Mouse (Mus musculus) CH12.LX (cell line): Measurements from ENCODE around the gene Znrf3. TPM values are rescaled to one million over a fixed set of nuclear protein-coding genes. Genes with fewer than 3 reads are reported as not detected.

Experiments
- DNase-seq: peaks from one replicate; pipeline ENCODE4 v3.0.0-alpha.2; 2013; ENCODE audit errors: extremely low read depth
- H3K27ac ChIP-seq: 2 replicates; pipeline ENCODE4 v1.5.1; 2012; ENCODE audit warnings: low read depth, mild to moderate bottlenecking, control low read depth, moderate library complexity; ENCODE audit not compliant: insufficient read depth
- H3K27me3 ChIP-seq: replicated peaks from 2 replicates; pipeline ENCODE3; 2012; ENCODE audit warnings: inconsistent platforms
- H3K36me3 ChIP-seq, 2 experiments: replicated peaks in 1 of 2; 2 replicates each; pipeline versions ENCODE3 to v1.6.1; 2012; ENCODE audit warnings: inconsistent platforms in 1 of 2, low read length in 1 of 2, mild to moderate bottlenecking in 1 of 2, mixed read lengths in 1 of 2, moderate library complexity in 1 of 2; ENCODE audit not compliant: control insufficient read depth in 1 of 2, insufficient read depth in 1 of 2
- H3K4me1 ChIP-seq, 2 experiments: 2 replicates each; pipeline ENCODE4 v1.6.1; 2012; ENCODE audit warnings: inconsistent platforms in 1 of 2, moderate library complexity in 1 of 2; ENCODE audit not compliant: insufficient read depth in 2 of 2, control insufficient read depth in 1 of 2
- H3K4me2 ChIP-seq: 2 replicates; pipeline ENCODE4 v1.6.1; 2012; ENCODE audit warnings: low read depth, mild to moderate bottlenecking, control low read depth; ENCODE audit not compliant: poor library complexity, insufficient read depth, severe bottlenecking
- H3K4me3 ChIP-seq, 3 experiments: fragments of 150-350 bp in 1 of 3; sonication (generic) in 1 of 3; replicated peaks in 1 of 3; 2 replicates each; pipeline versions ENCODE3 to v1.5.1; 2011 to 2012; ENCODE audit warnings: low read depth in 2 of 3, low read length in 2 of 3, mild to moderate bottlenecking in 2 of 3, moderate library complexity in 2 of 3, control low read depth in 1 of 3, improper control_type of control experiment in 1 of 3, inconsistent platforms in 1 of 3, mixed read lengths in 1 of 3; ENCODE audit not compliant: poor library complexity in 1 of 3
- H3K79me2 ChIP-seq: replicated peaks from 2 replicates; pipeline ENCODE4 v1.6.1; 2012; ENCODE audit warnings: mild to moderate bottlenecking, moderate library complexity; ENCODE audit not compliant: control insufficient read depth, poor library complexity, insufficient read depth, severe bottlenecking; ENCODE audit errors: extremely low read depth
- H3K9ac ChIP-seq: 2 replicates; pipeline ENCODE4 v1.6.1; 2012; ENCODE audit warnings: low read depth, mild to moderate bottlenecking, control low read depth, moderate library complexity; ENCODE audit not compliant: insufficient read depth
- H3K9me3 ChIP-seq: replicated peaks from 2 replicates; pipeline ENCODE3; 2012; ENCODE audit warnings: low read length, inconsistent platforms, mixed read lengths
- CHD2 ChIP-seq: IDR thresholded peaks from 2 replicates; pipeline ENCODE4 v1.6.1; 2011; ENCODE audit warnings: low read length, improper control_type of control experiment
- CTCF ChIP-seq, 2 experiments: IDR thresholded peaks in 1 of 2; conservative IDR thresholded peaks in 1 of 2; 2 replicates each; pipeline ENCODE4 v1.5.1; 2011 to 2012; ENCODE audit warnings: low read depth in 2 of 2, low read length in 2 of 2, improper control_type of control experiment in 1 of 2, inconsistent platforms in 1 of 2, mild to moderate bottlenecking in 1 of 2, moderate library complexity in 1 of 2
- E2F4 ChIP-seq: IDR thresholded peaks from 2 replicates; pipeline ENCODE4 v1.6.1; 2011; ENCODE audit warnings: low read depth, low read length, improper control_type of control experiment; ENCODE audit not compliant: insufficient replicate concordance
- ELF1 ChIP-seq: IDR thresholded peaks from 2 replicates; pipeline ENCODE4 v1.6.1; 2014; ENCODE audit warnings: low read depth, mild to moderate bottlenecking, inconsistent platforms, low read length, improper control_type of control experiment
- ETS1 ChIP-seq: conservative IDR thresholded peaks from 2 replicates; pipeline ENCODE4 v1.6.1; 2012; ENCODE audit warnings: low read depth, mild to moderate bottlenecking, inconsistent platforms, low read length, improper control_type of control experiment, moderate library complexity
- IRF4 ChIP-seq: IDR thresholded peaks from 2 replicates; pipeline ENCODE4 v1.6.1; 2014; ENCODE audit warnings: low read depth, mild to moderate bottlenecking, inconsistent platforms, low read length, improper control_type of control experiment
- JUN ChIP-seq: IDR thresholded peaks from 2 replicates; pipeline ENCODE4 v1.6.1; 2011; ENCODE audit warnings: low read depth, mild to moderate bottlenecking, low read length, improper control_type of control experiment, moderate library complexity; ENCODE audit not compliant: insufficient read depth
- MAX ChIP-seq: IDR thresholded peaks from 2 replicates; pipeline ENCODE4 v1.6.1; 2011; ENCODE audit warnings: low read length, improper control_type of control experiment
- MEF2A ChIP-seq: IDR thresholded peaks from 2 replicates; pipeline ENCODE4 v1.6.1; 2014; ENCODE audit warnings: low read depth, mild to moderate bottlenecking, inconsistent platforms, low read length, improper control_type of control experiment, borderline replicate concordance
- MXI1 ChIP-seq: IDR thresholded peaks from 2 replicates; pipeline ENCODE4 v1.6.1; 2011; ENCODE audit warnings: mild to moderate bottlenecking, low read depth, low read length, improper control_type of control experiment
- MYC ChIP-seq: IDR thresholded peaks from 2 replicates; pipeline ENCODE4 v1.6.1; 2011; ENCODE audit warnings: low read depth, mild to moderate bottlenecking, improper control_type of control experiment, low read length
- NELFE ChIP-seq: IDR thresholded peaks from 2 replicates; pipeline ENCODE4 v1.6.1; 2011; ENCODE audit warnings: low read depth, low read length, improper control_type of control experiment
- POLR2A ChIP-seq: IDR thresholded peaks from 2 replicates; pipeline ENCODE4 v1.6.1; 2011; ENCODE audit warnings: low read depth, mild to moderate bottlenecking, improper control_type of control experiment, low read length
- POLR2AphosphoS2 ChIP-seq: IDR thresholded peaks from 2 replicates; pipeline ENCODE4 v1.6.1; 2011; ENCODE audit warnings: low read depth, low read length, improper control_type of control experiment
- RCOR1 ChIP-seq: conservative IDR thresholded peaks from 2 replicates; pipeline ENCODE4 v1.6.1; 2012; ENCODE audit warnings: low read depth, mild to moderate bottlenecking, inconsistent platforms, low read length, improper control_type of control experiment
- SIN3A ChIP-seq: IDR thresholded peaks from 2 replicates; pipeline ENCODE4 v1.6.1; 2012; ENCODE audit warnings: low read length, improper control_type of control experiment, inconsistent platforms
- TBP ChIP-seq: conservative IDR thresholded peaks from 2 replicates; pipeline ENCODE4 v1.6.1; 2011; ENCODE audit warnings: low read depth, low read length, improper control_type of control experiment
- TCF12 ChIP-seq: IDR thresholded peaks from 2 replicates; pipeline ENCODE4 v1.6.1; 2014; ENCODE audit warnings: low read depth, mild to moderate bottlenecking, inconsistent platforms, low read length, improper control_type of control experiment
- UBTF ChIP-seq: IDR thresholded peaks from 2 replicates; pipeline ENCODE4 v1.6.1; 2012; ENCODE audit warnings: low read depth, mild to moderate bottlenecking, inconsistent platforms, low read length, improper control_type of control experiment, moderate library complexity
- ZC3H11A ChIP-seq: IDR thresholded peaks from 2 replicates; pipeline ENCODE4 v1.6.1; 2012; ENCODE audit warnings: low read depth, mild to moderate bottlenecking, inconsistent platforms, low read length, improper control_type of control experiment
- ZNF384 ChIP-seq: IDR thresholded peaks from 2 replicates; pipeline ENCODE4 v1.6.1; 2012; ENCODE audit warnings: low read depth, low read length, improper control_type of control experiment, inconsistent platforms
- dilution Hi-C: fragments of 300-500 bp; cut with MboI; formaldehyde crosslinking; loops from 2 replicates; pipeline ENCODE4 v1.14.3; 2020; ENCODE audit warnings: low sequenced_read_pairs; ENCODE audit not compliant: extremely low pct_unique_long_range_greater_than_20kb, extremely low pct_ligation_motif_present
- in situ Hi-C: fragments of 300-500 bp; cut with MboI; formaldehyde crosslinking; loops from 3 replicates; pipeline ENCODE4 v1.14.3; 2019; ENCODE audit warnings: low sequenced_read_pairs, low pct_ligation_motif_present, low pct_unique_long_range_greater_than_20kb, mixed read lengths
- polyA plus RNA-seq: library from polyadenylated mRNA; unstranded; fragments of >175 nt; gene quantifications from 2 replicates; pipeline ENCODE4 v1.2.1, GENCODE M21; 2012; ENCODE audit warnings: low read depth; ENCODE audit not compliant: insufficient read length
- total RNA-seq, 2 experiments: library from RNA; depleted of rRNA; stranded (reverse); fragments of 300-350 nt in 1 of 2; fragments of >200 nt in 1 of 2; gene quantifications; 2 replicates each; pipeline ENCODE4 v1.2.3; 2012 to 2014

Gene Znrf3
- total and polyA plus RNA-seq, 3 experiments, result 1.1 to 2.7 (median 1.3) TPM

GRCm38 (mm10) chr11:5243812-5244748 lies 200.6 kb downstream of the Znrf3 start:
- in situ Hi-C loops, result no loop called here
- Histone ChIP-seq H3K27me3 (no peaks in the 10 kb centered on the region), H3K27ac (no peak overlapping the region), H3K9me3 (no peaks in the 10 kb centered on the region), H3K36me3 (peaks cover 0 to 22% of the 10 kb centered on the region in 2 experiments)
- TF ChIP-seq MYC (no peak), RCOR1 (no peak), JUN (no peak), E2F4 (no peak), ETS1 (no peak), UBTF (no peak), POLR2AphosphoS2 (no peak), MAX (no peak), MXI1 (no peak), TCF12 (no peak), MEF2A (no peak), ZC3H11A (no peak), ELF1 (no peak)
- TF ChIP-seq, all 38 proteins: peak for 0
- dilution Hi-C loops, result no loop called here
- no peak overlapping the region for H3K4me3 ChIP-seq
- DNase-seq, result no peak
- no peaks in the 10 kb centered on the region for H3K79me2 ChIP-seq
- peaks cover 7 to 21% of the 10 kb centered on the region in 2 experiments for H3K4me1 ChIP-seq
- no peak overlapping the region for H3K4me2 ChIP-seq
- H3K9ac ChIP-seq, result no peak overlapping the region

GRCm38 (mm10) chr11:5243208-5243607 lies 201.4 kb downstream of the Znrf3 start:
- H3K36me3 ChIP-seq, result peaks cover 0 to 24% of the 10 kb centered on the region in 2 experiments
- H3K79me2 ChIP-seq, result no peaks in the 10 kb centered on the region
- TF ChIP-seq CHD2, result no peak
- TF ChIP-seq POLR2A, result no peak
- no peak for TF ChIP-seq MXI1
- no peak for TF ChIP-seq NELFE
- TF ChIP-seq ELF1, result no peak
- TF ChIP-seq ZNF384, result no peak
- TF ChIP-seq CTCF (conservative IDR thresholded peaks at IDR 0.05 in 1 of 2, IDR thresholded peaks at IDR 0.05 in 1 of 2; ENCODE audit: low read depth in 2 of 2, low read length in 2 of 2), result no peak
- no peak for TF ChIP-seq TBP
- TF ChIP-seq SIN3A, result no peak
- no peak for TF ChIP-seq IRF4
- H3K4me2 ChIP-seq, result no peak overlapping the region
- in situ Hi-C loops, result no loop called here
- no peak overlapping the region for H3K4me3 ChIP-seq
- H3K27me3 ChIP-seq, result no peaks in the 10 kb centered on the region
- H3K9ac ChIP-seq, result no peak overlapping the region
- H3K27ac ChIP-seq, result no peak overlapping the region
- peaks cover under 1 to 15% of the 10 kb centered on the region in 2 experiments; a peak in 2 of 4 replicates for H3K4me1 ChIP-seq
- dilution Hi-C loops, result no loop called here
- no peak for DNase-seq
- H3K9me3 ChIP-seq, result no peaks in the 10 kb centered on the region
